19 mouse cellular contexts compared by ENCODE assay signal in the genomic region with DNA sequence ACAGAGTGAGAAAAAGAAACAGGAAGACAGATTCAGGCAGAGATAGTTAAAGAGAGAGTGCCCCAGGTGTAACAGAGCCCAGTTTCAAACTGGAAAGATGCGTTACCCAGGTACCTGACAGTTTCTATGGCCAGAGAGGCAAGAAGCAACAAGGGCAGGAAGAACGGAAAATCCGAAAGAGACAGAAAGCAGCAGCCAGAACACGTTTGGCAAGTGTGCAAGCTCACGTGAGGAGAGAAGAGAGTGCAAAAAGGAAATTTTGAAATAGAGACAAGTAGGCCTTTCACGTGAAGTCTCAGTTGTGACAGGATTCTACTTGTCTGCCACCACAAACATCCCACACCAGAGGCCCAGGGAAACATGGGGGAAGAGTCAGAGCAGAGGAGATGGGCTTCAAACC.
DNase-seq lines count a peak whose midpoint lies in the region; TF ChIP-seq lines count a peak whose summit lies in the region.
"Had no signal": no experiment of that assay in that cellular context is flagged by ENCODE, and none has a peak within 500 bp of the region (broad histone marks: within the 10 kb centered on the region; RNA-seq: fewer than 3 reads in every experiment).

No protein-coding gene starts in this region.

- peak; percentile 30 for DNase-seq in heart, adult 11 months
- no peak for DNase-seq in heart, adult 18-20 months
- no peak for DNase-seq in thymus, adult 2 months
- no peak for DNase-seq in thymus, postnatal 10 days (ENCODE audit: low spot score in 2 of 2)
- peak; percentile 64 for DNase-seq in thymus, postnatal 0 days (ENCODE audit: low spot score)
- DNase-seq in lung, adult 18-20 months, result no peak
- no peak for DNase-seq in layer of hippocampus, postnatal 14 days (ENCODE audit: low spot score in 2 of 2)
- DNase-seq: cerebellum, adult 2 months; kidney, adult 8-10 months; kidney, postnatal 25 days; left cerebral cortex, postnatal 4 days; lung, adult 2 months; lung, postnatal 36 days; spleen, adult 18-20 months had no signal

- TF ChIP-seq CTCF in thymus, adult 2 months (IDR thresholded peaks at IDR 0.05; ENCODE audit: borderline replicate concordance, control insufficient read depth, extremely low read depth, insufficient read depth, low read length, poor library complexity), result no peak

- H3K27me3 ChIP-seq in thymus, adult 2 months (ENCODE audit: control insufficient read depth, insufficient read depth, low read length), result no peaks in the 10 kb centered on the region
- H3K27me3 ChIP-seq: hindbrain, embryonic 12.5 days; neural tube, embryonic 15.5 days had no signal

- H3K4me3 ChIP-seq in thymus, adult 2 months (ENCODE audit: control insufficient read depth, insufficient read depth, low read length), result no peak overlapping the region
- H3K4me3 ChIP-seq: hindbrain, embryonic 12.5 days; left cerebral cortex, adult 2 months; midbrain, embryonic 10.5 days; myocyte; neural tube, embryonic 15.5 days had no signal

- peaks cover 26% of the 10 kb centered on the region for H3K4me1 ChIP-seq in thymus, adult 2 months (replicated peaks; ENCODE audit: control insufficient read depth, insufficient read depth, low read length)

- WGBS in thymus, adult 2 months, result 18% methylated on average over 6 of the region's 6 CpGs

- no peak for TF ChIP-seq POLR2A in thymus, adult 2 months (IDR thresholded peaks at IDR 0.05; ENCODE audit: control insufficient read depth, extremely low read depth, insufficient read depth, low read length, poor library complexity)

- peak overlapping the region; percentile 93 for H3K27ac ChIP-seq in thymus, adult 2 months (ENCODE audit: control insufficient read depth, insufficient read depth, low read length)
- H3K27ac ChIP-seq: hindbrain, embryonic 12.5 days; left cerebral cortex, adult 2 months; midbrain, embryonic 10.5 days; neural tube, embryonic 15.5 days had no signal

- no peaks in the 10 kb centered on the region for H3K36me3 ChIP-seq in thymus, adult 2 months (ENCODE audit: control insufficient read depth, insufficient read depth, low read length)
- H3K36me3 ChIP-seq: hindbrain, embryonic 12.5 days; neural tube, embryonic 15.5 days had no signal

Comparison
In these comparisons a context has a peak if more than half of its experiments do, and no peak if none do; other contexts are left out.
1. DNase-seq: peak in heart, adult 11 months (single experiment) and thymus, postnatal 0 days (single experiment); none in heart, adult 18-20 months (0 of 2), thymus, adult 2 months (single experiment), thymus, postnatal 10 days (0 of 2), lung, adult 18-20 months (0 of 2) and layer of hippocampus, postnatal 14 days (0 of 2).